Mouse (Mus musculus) cerebellum, postnatal 25 days (tissue): ENCODE measurements around the gene Lyplal1.

Source experiments
- DNase-seq, 2 experiments: peaks; one replicate each; pipeline ENCODE4 v3.0.0; 2021; ENCODE audit warnings: mixed read lengths in 2 of 2

The Lyplal1 gene

GRCm38 (mm10) chr1:186116701-186117488 lies at the start of gene Lyplal1:
Lyplal1 (minus strand) TSS chr1:186117310.
- peak; percentile 98 to 99 for DNase-seq

DNA sequence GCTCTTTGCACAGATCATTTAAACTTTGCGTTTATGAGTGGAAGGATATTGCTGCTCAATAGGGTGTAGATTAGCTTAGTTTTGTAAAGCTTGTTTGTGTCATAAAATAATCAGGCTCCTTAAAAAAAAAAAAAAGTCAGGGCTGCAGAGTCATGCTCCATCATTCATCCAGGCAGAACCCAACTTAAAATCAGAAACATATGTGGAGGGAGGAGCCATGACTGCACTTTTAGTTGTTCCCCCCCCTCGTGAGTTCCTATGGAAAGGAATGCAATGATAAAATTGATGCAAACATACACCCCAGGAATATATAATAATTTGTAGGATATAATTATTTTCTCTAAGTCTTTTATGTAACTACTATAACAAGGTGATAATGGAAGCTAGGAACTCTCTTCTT lies 46.5 kb upstream of the Lyplal1 start:
- no peak for DNase-seq

DNA sequence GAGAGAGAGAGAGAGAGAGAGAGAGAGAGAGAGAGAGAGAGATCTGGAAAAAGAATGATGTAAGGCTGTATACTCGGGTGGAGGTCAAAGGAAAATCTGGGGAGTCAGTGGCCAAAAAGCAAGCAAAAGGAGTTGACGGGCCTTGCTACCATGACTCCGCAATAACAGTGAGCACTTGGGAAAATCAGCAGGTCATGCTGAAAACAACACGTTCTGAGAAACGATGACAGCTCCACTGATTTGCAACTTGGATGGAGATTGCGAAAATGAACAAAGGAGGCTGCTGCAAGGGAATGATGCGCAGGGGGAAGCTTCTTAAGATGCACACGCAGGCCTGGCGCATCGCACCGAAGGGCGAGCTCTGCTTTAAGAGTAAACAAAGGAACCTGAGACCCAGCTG lies 46.1 kb upstream of the Lyplal1 start:
- DNase-seq, result no peak

GRCm38 (mm10) chr1:186150376-186150775 lies 33.3 kb upstream of the Lyplal1 start:
- DNase-seq, result no peak

DNA sequence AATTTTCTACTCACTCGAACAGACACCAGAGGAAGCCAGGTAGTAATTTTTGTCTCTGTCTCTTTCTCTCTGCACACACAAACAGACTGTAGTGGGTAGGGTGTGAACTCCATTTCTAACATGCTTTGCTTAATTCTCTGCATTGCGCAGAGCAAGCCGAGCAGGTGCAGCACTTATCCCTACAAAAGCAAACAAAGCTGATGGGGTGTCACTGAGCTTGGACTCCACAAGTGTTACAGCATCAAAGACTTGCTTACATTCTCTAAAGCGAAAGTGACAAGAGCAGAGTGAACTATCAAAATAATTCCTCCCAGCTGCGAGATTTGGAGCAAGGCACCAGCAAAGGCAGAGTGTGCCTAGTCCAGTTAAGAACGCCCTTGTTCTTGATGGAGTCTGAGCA lies 28.3 kb upstream of the Lyplal1 start:
- no peak for DNase-seq

DNA sequence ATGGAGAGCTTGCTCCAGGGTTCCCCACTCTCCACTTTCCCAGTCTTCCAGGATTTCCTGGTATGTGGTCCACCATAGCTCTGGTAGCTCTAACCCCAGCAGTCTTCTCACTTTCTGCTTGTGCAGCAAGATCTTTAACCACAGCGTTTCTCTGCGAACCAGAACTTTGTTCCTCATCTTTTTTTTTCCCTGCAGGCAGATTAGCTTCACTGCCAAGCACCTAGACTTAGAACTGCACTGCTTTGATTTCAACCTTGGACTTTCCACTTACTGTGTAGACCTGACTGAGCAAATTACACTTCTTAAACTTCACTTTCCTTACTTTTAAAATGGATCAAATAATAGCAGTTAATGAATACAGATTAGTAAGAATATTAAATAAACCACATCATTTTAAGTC lies 23.1 kb upstream of the Lyplal1 start:
- DNase-seq, result no peak

DNA sequence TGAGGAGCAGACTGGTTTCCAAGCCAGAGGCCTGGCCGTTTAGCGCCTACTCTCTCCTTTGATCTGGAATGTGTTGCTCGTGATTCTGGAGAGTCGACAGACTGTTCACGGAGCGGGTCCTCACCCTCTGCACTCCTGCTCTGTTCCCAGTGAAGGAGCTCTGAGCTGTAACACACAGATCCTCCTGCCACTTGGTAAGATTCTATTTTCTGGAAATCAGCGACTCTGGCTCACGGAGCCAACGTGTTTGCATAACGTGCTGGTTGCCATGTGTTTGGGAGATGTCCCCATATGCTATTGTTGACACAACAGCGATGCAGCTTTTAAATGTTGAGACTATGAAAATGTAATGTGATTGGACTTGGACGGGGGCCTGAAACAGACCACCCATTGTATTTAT lies 20.8 kb upstream of the Lyplal1 start:
- no peak for DNase-seq

- no peak for DNase-seq
Observed at GRCm38 (mm10) chr1:186136636-186137380, 19.7 kb upstream of the Lyplal1 start.

GRCm38 (mm10) chr1:186131465-186131864 lies 14.4 kb upstream of the Lyplal1 start:
- DNase-seq, result no peak

DNA sequence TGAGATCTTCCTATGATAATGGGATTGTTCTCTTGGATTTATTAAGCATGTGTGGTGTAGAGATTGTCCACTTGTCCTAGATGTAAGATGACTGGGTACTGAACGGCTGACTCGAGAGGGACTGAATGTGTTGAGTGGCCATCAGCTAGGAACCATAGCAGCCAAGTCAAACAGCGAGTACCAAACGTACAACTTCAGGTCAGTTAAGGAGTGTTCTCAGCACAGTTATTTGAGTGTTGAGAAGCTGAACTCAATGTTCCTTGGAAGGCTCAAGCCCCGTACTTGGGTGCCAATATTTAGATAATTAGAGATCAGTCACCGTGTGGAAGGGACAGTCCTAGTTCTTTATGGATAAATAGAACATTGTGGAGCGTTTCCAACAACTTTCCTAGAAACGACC lies 11.8 kb upstream of the Lyplal1 start:
- no peak for DNase-seq

GRCm38 (mm10) chr1:186126313-186126862 lies 9.3 kb upstream of the Lyplal1 start:
- DNase-seq, result no peak

DNA sequence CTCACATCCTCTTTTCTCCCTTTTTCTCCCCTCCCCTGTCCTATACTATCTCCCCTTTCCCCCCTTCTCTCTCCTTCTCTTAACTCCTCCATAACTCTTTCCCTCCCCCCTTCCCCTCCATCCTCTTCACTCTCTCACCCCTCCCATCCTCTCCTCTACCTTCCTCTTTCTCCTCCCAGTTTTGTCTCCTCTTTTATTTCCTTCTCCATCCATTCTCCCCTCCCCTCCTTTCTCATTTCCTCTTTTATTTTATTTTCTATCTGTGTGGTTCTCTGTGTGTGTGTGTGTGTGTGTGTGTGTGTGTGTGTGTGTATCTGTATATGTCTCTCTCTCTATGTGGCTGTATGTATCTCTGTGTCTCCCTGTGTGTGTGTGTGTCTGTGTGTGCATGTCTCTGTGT lies 6.6 kb upstream of the Lyplal1 start:
- DNase-seq, result no peak

DNA sequence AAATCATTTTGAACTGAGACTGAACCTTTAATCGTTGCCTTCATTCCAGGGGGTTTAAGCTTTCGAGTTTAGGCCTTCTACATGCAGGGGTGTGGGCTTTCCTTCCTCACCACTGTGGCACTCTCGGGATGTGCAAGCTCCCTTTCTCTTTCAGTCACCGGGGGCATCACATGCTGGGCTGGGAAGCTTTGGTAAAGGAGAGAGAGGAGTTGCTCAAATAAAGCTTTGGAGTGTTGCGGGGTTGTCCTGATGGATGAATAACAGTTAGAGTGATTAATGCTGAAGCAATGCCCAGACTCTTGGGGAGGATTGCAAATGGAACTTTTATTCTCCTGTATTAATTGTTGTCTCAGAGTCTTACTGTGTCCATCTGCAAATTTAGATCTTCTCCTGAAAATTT lies 2.7 kb upstream of the Lyplal1 start:
- no peak for DNase-seq

DNA sequence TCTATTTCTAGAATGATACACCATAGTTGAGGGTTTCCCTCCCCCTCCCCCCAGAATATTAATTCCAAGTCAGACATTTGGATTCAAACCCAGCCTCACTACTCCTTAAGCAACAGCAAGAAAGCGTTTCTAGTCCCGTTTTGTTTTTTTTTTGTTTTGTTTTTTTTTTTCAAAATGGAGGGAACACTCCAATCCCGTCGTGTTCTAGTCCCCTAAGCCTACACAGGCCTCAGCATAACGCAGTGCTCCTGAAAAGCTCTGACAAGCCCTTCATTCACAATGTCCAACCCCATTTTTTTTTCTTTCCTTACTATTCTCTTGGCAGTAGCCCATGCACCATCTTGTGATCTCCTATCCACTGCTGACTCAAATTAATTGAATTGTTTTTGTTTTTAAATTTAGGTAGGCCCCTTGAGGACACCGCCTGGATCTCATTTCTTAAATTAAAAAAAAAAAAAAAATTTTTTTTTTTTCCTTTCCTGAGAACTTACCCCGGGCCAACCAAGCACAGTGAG lies 967 bp downstream of the Lyplal1 start:
- peak in 1 of 2 experiments; percentile 5 for DNase-seq

- no peak for DNase-seq
Observed at GRCm38 (mm10) chr1:186102313-186102712, 14.8 kb downstream of the Lyplal1 start.

GRCm38 (mm10) chr1:186066266-186066897 lies 50.7 kb downstream of the Lyplal1 start:
- no peak for DNase-seq

DNA sequence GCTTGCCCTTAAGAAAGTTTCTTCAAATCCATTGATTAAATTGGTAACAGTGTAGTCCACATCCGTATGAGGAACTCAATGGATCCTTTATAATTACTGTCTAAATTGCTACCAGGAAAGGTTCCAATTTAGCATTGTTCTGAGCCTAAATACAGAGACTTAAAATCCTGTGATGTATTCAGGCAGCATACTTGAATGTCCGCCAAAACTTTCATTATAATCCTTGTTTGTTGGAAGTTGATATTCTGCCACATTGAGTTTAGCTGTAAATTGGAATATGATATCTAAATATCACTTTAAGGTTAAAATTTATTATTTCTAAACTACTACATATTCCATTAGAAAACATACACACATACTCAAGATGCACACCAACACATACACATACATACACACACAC lies 57.1 kb downstream of the Lyplal1 start:
- DNase-seq, result no peak

DNA sequence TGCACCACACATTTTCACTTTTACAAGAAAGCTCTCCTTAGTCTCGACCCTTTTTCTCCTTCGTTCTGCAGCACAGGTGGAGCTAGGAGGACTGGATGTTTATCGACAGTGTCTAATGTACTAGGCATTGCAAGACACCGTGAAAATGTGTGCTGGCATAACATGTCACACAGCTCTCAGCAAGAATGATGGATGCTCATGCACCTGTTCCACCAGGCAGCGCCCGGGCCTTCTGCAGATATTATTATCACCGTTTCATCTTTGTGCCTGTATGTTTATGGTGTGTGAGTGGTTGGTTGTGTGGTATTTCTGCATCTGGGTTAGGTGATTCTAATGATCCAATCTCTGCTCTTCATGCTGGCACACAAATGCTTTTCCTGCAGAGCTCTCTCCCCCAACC lies 62.9 kb downstream of the Lyplal1 start:
- no peak for DNase-seq

- DNase-seq, result no peak
Observed at GRCm38 (mm10) chr1:186053280-186054043, 63.6 kb downstream of the Lyplal1 start.

- no peak for DNase-seq
Observed at GRCm38 (mm10) chr1:186043709-186044452, 73.2 kb downstream of the Lyplal1 start.

DNA sequence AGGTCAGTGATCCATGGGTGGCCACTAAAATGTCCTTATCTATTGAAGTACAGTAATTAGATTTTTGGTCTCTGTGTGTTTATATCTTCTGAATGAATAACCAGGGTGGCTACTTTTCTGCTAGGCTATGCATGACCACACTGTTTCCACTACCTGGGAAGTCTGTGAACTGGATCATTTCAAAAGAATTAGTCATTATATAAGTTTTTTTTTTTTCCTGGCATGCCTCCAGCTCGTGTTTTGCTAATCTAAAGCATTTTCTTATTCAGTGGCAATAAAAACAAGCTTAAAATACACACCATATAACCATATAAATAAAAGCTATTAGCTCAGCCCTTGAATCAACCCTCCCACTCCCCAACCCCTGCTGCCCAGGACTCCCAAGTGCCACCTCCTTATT lies 75.3 kb downstream of the Lyplal1 start:
- DNase-seq, result no peak
